In the genomic region with DNA sequence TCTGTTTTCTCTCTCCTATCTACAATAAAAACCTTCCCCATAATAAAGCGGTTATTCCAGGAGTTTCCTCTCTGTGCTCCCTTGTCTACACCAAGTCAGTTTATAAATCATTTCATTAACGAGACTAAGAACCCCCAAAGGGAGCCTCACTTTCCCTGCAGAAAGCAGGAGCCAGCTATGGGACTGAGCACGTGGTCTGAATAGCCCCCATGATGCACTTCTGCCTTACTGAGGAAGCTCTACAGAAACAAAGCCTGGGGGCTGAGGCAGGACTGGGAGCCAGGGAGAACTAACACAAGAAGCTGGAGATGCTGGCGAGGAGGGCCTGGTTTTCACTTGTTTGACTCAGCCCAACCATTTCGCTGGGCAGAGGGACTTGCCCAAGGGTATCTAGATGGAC, we compare ENCODE assay signal across 17 mouse cellular contexts. TPM values are rescaled to one million over a fixed set of nuclear protein-coding genes. Genes with fewer than 3 reads are reported as not detected.
A peak's percentile ranks its signal among the peaks of the same experiment; 100 is the strongest.
DNase-seq lines count a peak whose midpoint lies in the region; ATAC-seq and TF ChIP-seq lines count a peak whose summit lies in the region.
"Had no signal": no experiment of that assay in that cellular context is flagged by ENCODE, and none has a peak within 500 bp of the region (broad histone marks: within the 10 kb centered on the region; RNA-seq: fewer than 3 reads in every experiment).

No protein-coding gene starts in this region.

- H3K9ac ChIP-seq in lung, embryonic 15.5 days = no peak overlapping the region
- H3K9ac ChIP-seq in lung, postnatal 0 days (replicated peaks; ENCODE audit: low read depth) = no peak overlapping the region
- no peak overlapping the region; the same call in 1 of the 2 replicates for H3K9ac ChIP-seq in limb, embryonic 13.5 days
- H3K9ac ChIP-seq: embryonic facial prominence, embryonic 13.5 days had no signal

- DNase-seq in heart, embryonic 10.5 days (ENCODE audit: low spot score) = no peak
- DNase-seq in heart, postnatal 14 days = no peak
- DNase-seq in lung, postnatal 0 days (ENCODE audit: low spot score) = no peak
- DNase-seq in embryo, embryonic 11 days = peak; percentile 57
- no peak for DNase-seq in spleen, postnatal 10 days (ENCODE audit: low spot score in 2 of 2)
- DNase-seq: cerebellum, adult 2 months; heart, adult 2 months; heart, postnatal 10 days; kidney, adult 18-20 months; thymus, postnatal 14 days had no signal

- no peak for TF ChIP-seq EP300 in lung, postnatal 0 days (IDR thresholded peaks at IDR 0.05)

- WGBS in heart, embryonic 10.5 days = 63% methylated on average over 5 of the region's 5 CpGs
- 50% methylated on average over 5 of the region's 5 CpGs for WGBS in lung, embryonic 15.5 days
- 57% methylated on average over 5 of the region's 5 CpGs for WGBS in lung, postnatal 0 days
- 44% methylated on average over 5 of the region's 5 CpGs for WGBS in limb, embryonic 13.5 days

- intact Hi-C loops in heart, postnatal 14 days (cut with DNase I) = no loop called here

- H3K36me3 ChIP-seq in heart, embryonic 10.5 days = peaks cover 39% of the 10 kb centered on the region
- H3K36me3 ChIP-seq in lung, embryonic 15.5 days = peaks cover 38% of the 10 kb centered on the region
- peaks cover 8% of the 10 kb centered on the region; the same call in 1 of the 2 replicates for H3K36me3 ChIP-seq in lung, postnatal 0 days (ENCODE audit: insufficient read depth, low read length)
- peaks cover 49% of the 10 kb centered on the region for H3K36me3 ChIP-seq in limb, embryonic 13.5 days

- H3K4me2 ChIP-seq in lung, embryonic 15.5 days = no peak overlapping the region
- H3K4me2 ChIP-seq in lung, postnatal 0 days (replicated peaks; ENCODE audit: low read depth, low read length) = no peak overlapping the region
- no peak overlapping the region for H3K4me2 ChIP-seq in limb, embryonic 13.5 days (replicated peaks)
- H3K4me2 ChIP-seq: embryonic facial prominence, embryonic 13.5 days had no signal

- no peak for TF ChIP-seq CTCF in lung, postnatal 0 days (IDR thresholded peaks at IDR 0.05)

- H3K4me1 ChIP-seq in heart, embryonic 10.5 days = peaks cover 34% of the 10 kb centered on the region
- H3K4me1 ChIP-seq in lung, embryonic 15.5 days = peaks cover 12% of the 10 kb centered on the region
- H3K4me1 ChIP-seq in lung, postnatal 0 days (ENCODE audit: insufficient read depth, low read depth, low read length) = no peaks in the 10 kb centered on the region
- H3K4me1 ChIP-seq in limb, embryonic 13.5 days = peaks cover 12% of the 10 kb centered on the region

- H3K4me3 ChIP-seq in heart, embryonic 10.5 days = no peak overlapping the region
- no peak overlapping the region for H3K4me3 ChIP-seq in lung, embryonic 15.5 days
- no peak overlapping the region for H3K4me3 ChIP-seq in lung, postnatal 0 days (ENCODE audit: low read depth, low read length)
- H3K4me3 ChIP-seq in limb, embryonic 13.5 days = no peak overlapping the region
- H3K4me3 ChIP-seq: embryonic facial prominence, embryonic 13.5 days; heart, adult 2 months; megakaryocyte, embryonic 14.5 days had no signal

- H3K27ac ChIP-seq in heart, embryonic 10.5 days = peak overlapping the region; percentile 10; the same call in 1 of the 2 replicates
- H3K27ac ChIP-seq in lung, embryonic 15.5 days = peak overlapping the region; percentile 86
- no peak overlapping the region for H3K27ac ChIP-seq in lung, postnatal 0 days (ENCODE audit: low read length)
- no peak overlapping the region for H3K27ac ChIP-seq in limb, embryonic 13.5 days
- H3K27ac ChIP-seq: embryonic facial prominence, embryonic 13.5 days; heart, adult 2 months had no signal

- H3K27me3 ChIP-seq in heart, embryonic 10.5 days (ENCODE audit: insufficient read depth, poor library complexity, severe bottlenecking) = no peaks in the 10 kb centered on the region
- no peaks in the 10 kb centered on the region for H3K27me3 ChIP-seq in lung, embryonic 15.5 days
- no peaks in the 10 kb centered on the region for H3K27me3 ChIP-seq in lung, postnatal 0 days (replicated peaks; ENCODE audit: insufficient read depth, low read length)
- H3K27me3 ChIP-seq in limb, embryonic 13.5 days = no peaks in the 10 kb centered on the region
- H3K27me3 ChIP-seq: embryonic facial prominence, embryonic 13.5 days; megakaryocyte, embryonic 14.5 days had no signal

- ATAC-seq in lung, embryonic 15.5 days (ENCODE audit: borderline replicate concordance, extremely low read depth, low FRiP score, low TSS enrichment) = no peak
- ATAC-seq in lung, postnatal 0 days = no peak
- 0 out of 2 replicates have a peak, but pooled peaks have one; percentile 44 for ATAC-seq in limb, embryonic 13.5 days (ENCODE audit: low FRiP score, low read depth)
- no peak for ATAC-seq in frontal cortex, adult (ENCODE audit: low TSS enrichment)
- ATAC-seq: forebrain, embryonic 14.5 days had no signal

- H3K9me3 ChIP-seq in heart, embryonic 10.5 days = no peaks in the 10 kb centered on the region
- no peaks in the 10 kb centered on the region for H3K9me3 ChIP-seq in lung, embryonic 15.5 days
- no peaks in the 10 kb centered on the region for H3K9me3 ChIP-seq in lung, postnatal 0 days (ENCODE audit: low read length)
- no peaks in the 10 kb centered on the region for H3K9me3 ChIP-seq in limb, embryonic 13.5 days
- H3K9me3 ChIP-seq: embryonic facial prominence, embryonic 13.5 days; megakaryocyte, embryonic 14.5 days had no signal

RNA-seq across cellular contexts. Expression of gene BC017158, which starts 13.9 kb away (rescaled TPM):
- 20.3 and 25.1 TPM in 2 replicates for polyA plus RNA-seq in heart, embryonic 10.5 days (2016; fragmentation: Nextera tagmentation; extraction: Ambion mirVana)
- total RNA-seq in heart, postnatal 14 days (2021) = 1 to 10 TPM; 7.0 to 8.0 TPM
- polyA plus RNA-seq in lung, embryonic 15.5 days (2015; fragmentation: Nextera tagmentation; extraction: Ambion mirVana) = 31.3 and 38.6 TPM in 2 replicates
- 15.7 and 16.7 TPM in 2 replicates for polyA plus RNA-seq in lung, postnatal 0 days (2015; fragmentation: Nextera tagmentation; extraction: Ambion mirVana)
- 21.6 and 26.4 TPM in 2 replicates for polyA plus RNA-seq in limb, embryonic 13.5 days (2015; fragmentation: Nextera tagmentation; extraction: Ambion mirVana)

RNA-seq across cellular contexts. Expression of gene Slc5a2, which starts 18.6 kb away (rescaled TPM):
- polyA plus RNA-seq in heart, embryonic 10.5 days (2016; fragmentation: Nextera tagmentation; extraction: Ambion mirVana) = 0.37 and 0.48 TPM in 2 replicates
- total RNA-seq in heart, postnatal 14 days (2021) = not detected
- 0.15 and 0.19 TPM in 2 replicates for polyA plus RNA-seq in lung, embryonic 15.5 days (2015; fragmentation: Nextera tagmentation; extraction: Ambion mirVana)
- polyA plus RNA-seq in lung, postnatal 0 days (2015; fragmentation: Nextera tagmentation; extraction: Ambion mirVana) = 0.08 and 0.23 TPM in 2 replicates
- 0.29 and 0.36 TPM in 2 replicates for polyA plus RNA-seq in limb, embryonic 13.5 days (2015; fragmentation: Nextera tagmentation; extraction: Ambion mirVana)
- total RNA-seq: gastrocnemius, adult 8-10 months; heart, adult 2 months; heart, postnatal 10 days had no signal
- polyA plus RNA-seq: forebrain, embryonic 14.5 days had no signal

RNA-seq across cellular contexts. Expression of gene Tgfb1i1, which starts 37.4 kb away (rescaled TPM):
- polyA plus RNA-seq in heart, embryonic 10.5 days (2016; fragmentation: Nextera tagmentation; extraction: Ambion mirVana) = 144 and 202 TPM in 2 replicates
- total RNA-seq in heart, postnatal 14 days (2021) = 10 to 100 TPM; 31.9 to 32.2 TPM
- polyA plus RNA-seq in lung, embryonic 15.5 days (2015; fragmentation: Nextera tagmentation; extraction: Ambion mirVana) = 173 and 178 TPM in 2 replicates
- 157 and 160 TPM in 2 replicates for polyA plus RNA-seq in lung, postnatal 0 days (2015; fragmentation: Nextera tagmentation; extraction: Ambion mirVana)
- 48.8 and 49.1 TPM in 2 replicates for polyA plus RNA-seq in limb, embryonic 13.5 days (2015; fragmentation: Nextera tagmentation; extraction: Ambion mirVana)

RNA-seq across cellular contexts. Expression of gene 9130023H24Rik, which starts 46.2 kb away (rescaled TPM):
- polyA plus RNA-seq in heart, embryonic 10.5 days (2016; fragmentation: Nextera tagmentation; extraction: Ambion mirVana) = 7.1 and 7.2 TPM in 2 replicates
- 1 to 10 TPM; 3.1 to 3.4 TPM for total RNA-seq in heart, postnatal 14 days (2021)
- polyA plus RNA-seq in lung, embryonic 15.5 days (2015; fragmentation: Nextera tagmentation; extraction: Ambion mirVana) = 8.2 and 9.1 TPM in 2 replicates
- polyA plus RNA-seq in lung, postnatal 0 days (2015; fragmentation: Nextera tagmentation; extraction: Ambion mirVana) = 6.2 and 6.5 TPM in 2 replicates
- 9.2 and 9.6 TPM in 2 replicates for polyA plus RNA-seq in limb, embryonic 13.5 days (2015; fragmentation: Nextera tagmentation; extraction: Ambion mirVana)

RNA-seq across cellular contexts. Expression of gene Armc5, which starts 46.9 kb away (rescaled TPM):
- 16.6 and 17.5 TPM in 2 replicates for polyA plus RNA-seq in heart, embryonic 10.5 days (2016; fragmentation: Nextera tagmentation; extraction: Ambion mirVana)
- total RNA-seq in heart, postnatal 14 days (2021) = 1 to 10 TPM; 7.8 to 9.0 TPM
- 22.4 and 24.5 TPM in 2 replicates for polyA plus RNA-seq in lung, embryonic 15.5 days (2015; fragmentation: Nextera tagmentation; extraction: Ambion mirVana)
- 17.9 and 20.3 TPM in 2 replicates for polyA plus RNA-seq in lung, postnatal 0 days (2015; fragmentation: Nextera tagmentation; extraction: Ambion mirVana)
- 16.6 and 18.5 TPM in 2 replicates for polyA plus RNA-seq in limb, embryonic 13.5 days (2015; fragmentation: Nextera tagmentation; extraction: Ambion mirVana)

Comparison
In these comparisons a context has a peak if more than half of its experiments do, and no peak if none do; other contexts are left out.
1. H3K27ac ChIP-seq: peak in heart, embryonic 10.5 days (single experiment) and lung, embryonic 15.5 days (single experiment); none in lung, postnatal 0 days (single experiment) and limb, embryonic 13.5 days (single experiment).